Mouse (Mus musculus) CH12.LX (cell line): ENCODE measurements around the gene Fchsd2. TPM values are rescaled to one million over a fixed set of nuclear protein-coding genes. Genes with fewer than 3 reads are reported as not detected.

Experiments used
- DNase-seq: peaks from one replicate; pipeline ENCODE4 v3.0.0-alpha.2; 2013; ENCODE audit errors: extremely low read depth
- H3K27ac ChIP-seq: 2 replicates; pipeline ENCODE4 v1.5.1; 2012; ENCODE audit warnings: low read depth, mild to moderate bottlenecking, control low read depth, moderate library complexity; ENCODE audit not compliant: insufficient read depth
- H3K27me3 ChIP-seq: replicated peaks from 2 replicates; pipeline ENCODE3; 2012; ENCODE audit warnings: inconsistent platforms
- H3K36me3 ChIP-seq, 2 experiments: replicated peaks in 1 of 2; 2 replicates each; pipeline versions ENCODE3 to v1.6.1; 2012; ENCODE audit warnings: inconsistent platforms in 1 of 2, low read length in 1 of 2, mild to moderate bottlenecking in 1 of 2, mixed read lengths in 1 of 2, moderate library complexity in 1 of 2; ENCODE audit not compliant: control insufficient read depth in 1 of 2, insufficient read depth in 1 of 2
- H3K4me1 ChIP-seq, 2 experiments: 2 replicates each; pipeline ENCODE4 v1.6.1; 2012; ENCODE audit warnings: inconsistent platforms in 1 of 2, moderate library complexity in 1 of 2; ENCODE audit not compliant: insufficient read depth in 2 of 2, control insufficient read depth in 1 of 2
- H3K4me2 ChIP-seq: 2 replicates; pipeline ENCODE4 v1.6.1; 2012; ENCODE audit warnings: low read depth, mild to moderate bottlenecking, control low read depth; ENCODE audit not compliant: poor library complexity, insufficient read depth, severe bottlenecking
- H3K4me3 ChIP-seq, 3 experiments: fragments of 150-350 bp in 1 of 3; sonication (generic) in 1 of 3; replicated peaks in 1 of 3; 2 replicates each; pipeline versions ENCODE3 to v1.5.1; 2011 to 2012; ENCODE audit warnings: low read depth in 2 of 3, low read length in 2 of 3, mild to moderate bottlenecking in 2 of 3, moderate library complexity in 2 of 3, control low read depth in 1 of 3, improper control_type of control experiment in 1 of 3, inconsistent platforms in 1 of 3, mixed read lengths in 1 of 3; ENCODE audit not compliant: poor library complexity in 1 of 3
- H3K79me2 ChIP-seq: replicated peaks from 2 replicates; pipeline ENCODE4 v1.6.1; 2012; ENCODE audit warnings: mild to moderate bottlenecking, moderate library complexity; ENCODE audit not compliant: control insufficient read depth, poor library complexity, insufficient read depth, severe bottlenecking; ENCODE audit errors: extremely low read depth
- H3K9ac ChIP-seq: 2 replicates; pipeline ENCODE4 v1.6.1; 2012; ENCODE audit warnings: low read depth, mild to moderate bottlenecking, control low read depth, moderate library complexity; ENCODE audit not compliant: insufficient read depth
- H3K9me3 ChIP-seq: replicated peaks from 2 replicates; pipeline ENCODE3; 2012; ENCODE audit warnings: low read length, inconsistent platforms, mixed read lengths
- BHLHE40 ChIP-seq: IDR thresholded peaks from 2 replicates; pipeline ENCODE4 v1.6.1; 2011; ENCODE audit warnings: mild to moderate bottlenecking, low read depth, low read length, improper control_type of control experiment
- CTCF ChIP-seq, 2 experiments: IDR thresholded peaks in 1 of 2; conservative IDR thresholded peaks in 1 of 2; 2 replicates each; pipeline ENCODE4 v1.5.1; 2011 to 2012; ENCODE audit warnings: low read depth in 2 of 2, low read length in 2 of 2, improper control_type of control experiment in 1 of 2, inconsistent platforms in 1 of 2, mild to moderate bottlenecking in 1 of 2, moderate library complexity in 1 of 2
- E2F4 ChIP-seq: IDR thresholded peaks from 2 replicates; pipeline ENCODE4 v1.6.1; 2011; ENCODE audit warnings: low read depth, low read length, improper control_type of control experiment; ENCODE audit not compliant: insufficient replicate concordance
- ELF1 ChIP-seq: IDR thresholded peaks from 2 replicates; pipeline ENCODE4 v1.6.1; 2014; ENCODE audit warnings: low read depth, mild to moderate bottlenecking, inconsistent platforms, low read length, improper control_type of control experiment
- EP300 ChIP-seq: IDR thresholded peaks from 2 replicates; pipeline ENCODE4 v1.6.1; 2011; ENCODE audit warnings: low read length, improper control_type of control experiment
- HCFC1 ChIP-seq: IDR thresholded peaks from 2 replicates; pipeline ENCODE4 v1.6.1; 2012; ENCODE audit warnings: low read depth, mild to moderate bottlenecking, inconsistent platforms, low read length, improper control_type of control experiment
- MAFK ChIP-seq: IDR thresholded peaks from 2 replicates; pipeline ENCODE4 v1.6.1; 2011; ENCODE audit warnings: low read length, improper control_type of control experiment; ENCODE audit not compliant: insufficient replicate concordance
- MAX ChIP-seq: IDR thresholded peaks from 2 replicates; pipeline ENCODE4 v1.6.1; 2011; ENCODE audit warnings: low read length, improper control_type of control experiment
- MAZ ChIP-seq: IDR thresholded peaks from 2 replicates; pipeline ENCODE4 v1.6.1; 2012; ENCODE audit warnings: low read depth, mild to moderate bottlenecking, inconsistent platforms, low read length, improper control_type of control experiment, moderate library complexity
- MEF2A ChIP-seq: IDR thresholded peaks from 2 replicates; pipeline ENCODE4 v1.6.1; 2014; ENCODE audit warnings: low read depth, mild to moderate bottlenecking, inconsistent platforms, low read length, improper control_type of control experiment, borderline replicate concordance
- NELFE ChIP-seq: IDR thresholded peaks from 2 replicates; pipeline ENCODE4 v1.6.1; 2011; ENCODE audit warnings: low read depth, low read length, improper control_type of control experiment
- NRF1 ChIP-seq: IDR thresholded peaks from 2 replicates; pipeline ENCODE4 v1.6.1; 2014; ENCODE audit warnings: low read depth, mild to moderate bottlenecking, inconsistent platforms, low read length, improper control_type of control experiment, moderate library complexity
- PAX5 ChIP-seq: IDR thresholded peaks from 2 replicates; pipeline ENCODE4 v1.6.1; 2012; ENCODE audit warnings: low read length, inconsistent platforms, mixed read lengths
- POLR2A ChIP-seq: IDR thresholded peaks from 2 replicates; pipeline ENCODE4 v1.6.1; 2011; ENCODE audit warnings: low read depth, mild to moderate bottlenecking, improper control_type of control experiment, low read length
- RCOR1 ChIP-seq: conservative IDR thresholded peaks from 2 replicates; pipeline ENCODE4 v1.6.1; 2012; ENCODE audit warnings: low read depth, mild to moderate bottlenecking, inconsistent platforms, low read length, improper control_type of control experiment
- SIN3A ChIP-seq: IDR thresholded peaks from 2 replicates; pipeline ENCODE4 v1.6.1; 2012; ENCODE audit warnings: low read length, improper control_type of control experiment, inconsistent platforms
- SMC3 ChIP-seq: IDR thresholded peaks from 2 replicates; pipeline ENCODE4 v1.6.1; 2011; ENCODE audit warnings: low read depth, low read length, improper control_type of control experiment
- USF1 ChIP-seq: IDR thresholded peaks from 2 replicates; pipeline ENCODE4 v1.6.1; 2014; ENCODE audit warnings: low read depth, mild to moderate bottlenecking, inconsistent platforms, low read length, improper control_type of control experiment
- USF2 ChIP-seq: conservative IDR thresholded peaks from 2 replicates; pipeline ENCODE4 v1.6.1; 2011; ENCODE audit warnings: low read depth, low read length, improper control_type of control experiment
- ZMIZ1 ChIP-seq: IDR thresholded peaks from 2 replicates; pipeline ENCODE4 v1.6.1; 2012; ENCODE audit warnings: low read depth, mild to moderate bottlenecking, inconsistent platforms, low read length, improper control_type of control experiment
- ZNF384 ChIP-seq: IDR thresholded peaks from 2 replicates; pipeline ENCODE4 v1.6.1; 2012; ENCODE audit warnings: low read depth, low read length, improper control_type of control experiment, inconsistent platforms
- dilution Hi-C: fragments of 300-500 bp; cut with MboI; formaldehyde crosslinking; loops from 2 replicates; pipeline ENCODE4 v1.14.3; 2020; ENCODE audit warnings: low sequenced_read_pairs; ENCODE audit not compliant: extremely low pct_unique_long_range_greater_than_20kb, extremely low pct_ligation_motif_present
- in situ Hi-C: fragments of 300-500 bp; cut with MboI; formaldehyde crosslinking; loops from 3 replicates; pipeline ENCODE4 v1.14.3; 2019; ENCODE audit warnings: low sequenced_read_pairs, low pct_ligation_motif_present, low pct_unique_long_range_greater_than_20kb, mixed read lengths
- polyA plus RNA-seq: library from polyadenylated mRNA; unstranded; fragments of >175 nt; gene quantifications from 2 replicates; pipeline ENCODE4 v1.2.1, GENCODE M21; 2012; ENCODE audit warnings: low read depth; ENCODE audit not compliant: insufficient read length
- total RNA-seq, 2 experiments: library from RNA; depleted of rRNA; stranded (reverse); fragments of 300-350 nt in 1 of 2; fragments of >200 nt in 1 of 2; gene quantifications; 2 replicates each; pipeline ENCODE4 v1.2.3; 2012 to 2014

Gene Fchsd2
- total and polyA plus RNA-seq, 3 experiments, result 23.8 to 38.2 (median 25.5) TPM

- H3K79me2 ChIP-seq, result peaks cover 38% of the 10 kb centered on the region
- H3K27ac ChIP-seq, result no peak overlapping the region
- H3K27me3 ChIP-seq, result no peaks in the 10 kb centered on the region
- DNase-seq, result no peak
- peaks cover 6 to 51% of the 10 kb centered on the region in 2 experiments for H3K4me1 ChIP-seq
- dilution Hi-C loops (no loop called here), in situ Hi-C loops (no loop called here)
- no peak overlapping the region for H3K4me2 ChIP-seq
- H3K9me3 ChIP-seq, result no peaks in the 10 kb centered on the region
- TF ChIP-seq E2F4, result no peak
- no peak for TF ChIP-seq HCFC1
- no peak for TF ChIP-seq POLR2A
- TF ChIP-seq USF1, result no peak
- TF ChIP-seq SMC3, result no peak
- no peak for TF ChIP-seq RCOR1
- no peak for TF ChIP-seq NRF1
- no peak for TF ChIP-seq MAFK
- TF ChIP-seq EP300, result no peak
- no peak for TF ChIP-seq MAZ
- TF ChIP-seq MEF2A, result no peak
- TF ChIP-seq ELF1, result no peak
- TF ChIP-seq SIN3A, result no peak
- no peak for TF ChIP-seq ZMIZ1
- TF ChIP-seq MAX, result no peak
- TF ChIP-seq, all 38 proteins: peak for 0
- peaks cover 8 to 28% of the 10 kb centered on the region in 2 experiments for H3K36me3 ChIP-seq
- H3K9ac ChIP-seq, result no peak overlapping the region
- no peak overlapping the region for H3K4me3 ChIP-seq
These were observed 71.2 kb downstream of the Fchsd2 start for GRCm38 (mm10) chr7:101163878-101164277.

GRCm38 (mm10) chr7:101166568-101166967 is 73.9 kb downstream of the Fchsd2 start:
- Histone ChIP-seq H3K4me2 (no peak overlapping the region), H3K4me1 (peaks cover 4 to 53% of the 10 kb centered on the region in 2 experiments), H3K4me3 (no peak overlapping the region), H3K27ac (0 out of 2 replicates have a peak overlapping the region, but pooled peaks have one; percentile 2), H3K9me3 (no peaks in the 10 kb centered on the region), H3K79me2 (peaks cover 32% of the 10 kb centered on the region), H3K9ac (no peak overlapping the region), H3K36me3 (peaks cover 6 to 24% of the 10 kb centered on the region in 2 experiments)
- no peak for DNase-seq
- dilution Hi-C loops, result no loop called here
- TF ChIP-seq EP300, result no peak
- TF ChIP-seq PAX5, result no peak
- no peak for TF ChIP-seq BHLHE40
- no peak for TF ChIP-seq ZNF384
- TF ChIP-seq MAX, result no peak
- no peak for TF ChIP-seq HCFC1
- no peak for TF ChIP-seq NELFE
- no peak for TF ChIP-seq CTCF (conservative IDR thresholded peaks at IDR 0.05 in 1 of 2, IDR thresholded peaks at IDR 0.05 in 1 of 2; ENCODE audit: low read depth in 2 of 2, low read length in 2 of 2)
- no peak for TF ChIP-seq USF1
- TF ChIP-seq USF2, result no peak
- TF ChIP-seq, all 38 proteins: peak for 0
- in situ Hi-C loops, result no loop called here
- no peaks in the 10 kb centered on the region for H3K27me3 ChIP-seq
